Mouse (Mus musculus) heart, adult 2 months (tissue): ENCODE measurements at regions not wholly inside any gene's neighbourhood (a gene's known extent, or its start where the extent isn't known, plus 50 kb on each side); places are given as distances from the start of the nearest gene placed in this dataset.

Experiments used
- DNase-seq, 2 experiments: peaks; one replicate each; pipeline ENCODE4 v3.0.0; 2021
- H3K27ac ChIP-seq: fragments of 200-600 bp; 2 replicates; pipeline ENCODE4 v1.8.1; 2022
- H3K27me3 ChIP-seq: fragments of 200-500 bp; 2 replicates; pipeline ENCODE4 v1.6.1; 2012; ENCODE audit warnings: mild to moderate bottlenecking, low read length, inconsistent platforms, mixed read lengths; ENCODE audit not compliant: control insufficient read depth, insufficient read depth
- H3K36me3 ChIP-seq: fragments of 200-500 bp; 2 replicates; pipeline ENCODE4 v1.6.1; 2012; ENCODE audit warnings: low read length, inconsistent platforms; ENCODE audit not compliant: control insufficient read depth, insufficient read depth
- H3K4me1 ChIP-seq: fragments of 200-500 bp; 2 replicates; pipeline ENCODE4 v1.6.1; 2011; ENCODE audit warnings: low read length; ENCODE audit not compliant: control insufficient read depth, insufficient read depth
- H3K4me3 ChIP-seq: fragments of 200-600 bp; 2 replicates; pipeline ENCODE4 v1.8.1; 2022
- H3K79me2 ChIP-seq: fragments of 200-500 bp; replicated peaks from 2 replicates; pipeline ENCODE4 v1.6.1; 2012; ENCODE audit warnings: mild to moderate bottlenecking, inconsistent platforms, low read length, moderate library complexity, mixed read lengths; ENCODE audit not compliant: control insufficient read depth, insufficient read depth
- H3K9ac ChIP-seq: fragments of 200-500 bp; 2 replicates; pipeline ENCODE4 v1.6.1; 2012; ENCODE audit warnings: low read depth, mild to moderate bottlenecking, control low read depth, inconsistent platforms, low read length, mixed read lengths
- CTCF ChIP-seq: fragments of 200-600 bp; IDR thresholded peaks from 2 replicates; pipeline ENCODE4 v1.8.1; 2022; ENCODE audit warnings: antibody characterized with exemption, mild to moderate bottlenecking, moderate library complexity
- EP300 ChIP-seq: fragments of 200-500 bp; IDR thresholded peaks from 2 replicates; pipeline ENCODE4 v1.6.1; 2011; ENCODE audit warnings: low read depth, low read length, control low read depth; ENCODE audit not compliant: insufficient read depth
- POLR2A ChIP-seq: fragments of 200-500 bp; IDR thresholded peaks from 2 replicates; pipeline ENCODE4 v1.6.1; 2011; ENCODE audit warnings: mild to moderate bottlenecking, low read depth, low read length, control low read depth; ENCODE audit not compliant: insufficient read depth
- WGBS: fragments of 180-500 bp; shearing (Covaris S2); methylation state at CpG from one replicate; pipeline ENCODE4 v1.1.7; 2018; 5-methylcytosine and 5-hydroxymethylcytosine counted together
- intact Hi-C: fragments of 180-260 bp; cut with DNase I; formaldehyde crosslinking; loops from one replicate; pipeline ENCODE4 v1.15.1; 2025

DNA sequence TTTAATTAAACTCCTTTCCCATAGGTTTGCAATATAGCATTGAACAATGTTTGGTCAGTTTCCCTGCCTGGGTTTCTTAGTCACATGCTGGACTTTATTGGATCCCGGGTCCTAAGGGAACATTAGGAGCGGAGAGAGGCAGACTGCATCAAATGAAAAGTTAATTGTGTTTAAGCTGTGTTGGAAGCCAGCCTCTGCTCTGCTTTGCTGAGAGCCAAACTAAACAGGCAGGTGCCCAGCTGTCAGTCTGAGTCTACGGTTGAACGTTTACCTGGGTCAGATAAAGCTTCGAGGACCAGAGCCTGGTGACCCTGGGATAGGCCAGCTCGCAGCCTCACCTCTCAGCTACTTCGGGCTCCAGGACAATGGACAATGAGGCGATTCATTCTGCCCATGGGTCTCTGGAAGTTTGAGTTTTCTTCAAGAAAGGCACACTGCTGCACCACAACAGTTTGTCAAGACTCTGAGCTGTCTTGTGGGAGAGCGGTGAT is 143.8 kb downstream of the Ppp4r2 start:
- Histone ChIP-seq H3K4me3 (no peak overlapping the region), H3K27ac (no peak overlapping the region), H3K4me1 (no peaks in the 10 kb centered on the region), H3K79me2 (no peaks in the 10 kb centered on the region), H3K9ac (no peak overlapping the region), H3K36me3 (no peaks in the 10 kb centered on the region), H3K27me3 (no peaks in the 10 kb centered on the region)
- 76% methylated on average over 9 of the region's 9 CpGs for WGBS
- intact Hi-C loops = no loop called here
- no peak for TF ChIP-seq EP300
- TF ChIP-seq CTCF = no peak
- TF ChIP-seq POLR2A = no peak
- no peak for DNase-seq

DNA sequence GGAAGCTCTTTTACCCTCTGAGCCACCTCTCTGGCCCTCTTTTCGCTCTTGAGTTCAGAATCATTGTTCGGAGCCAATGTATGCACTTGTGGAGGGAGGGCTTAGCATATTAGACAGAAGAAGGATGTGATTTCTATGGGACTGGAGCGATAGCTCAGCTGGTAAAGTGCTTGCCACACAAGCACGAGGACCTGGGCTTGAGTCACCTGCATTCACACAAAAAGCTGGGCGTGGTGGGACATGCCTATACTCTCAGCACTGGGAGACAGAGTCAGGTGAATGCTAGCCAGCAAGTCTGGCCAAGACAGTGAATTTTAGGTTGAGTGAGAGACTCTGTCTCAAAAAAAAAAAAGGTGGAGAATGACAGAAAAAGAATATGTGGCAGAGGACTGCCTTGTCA is 144.7 kb downstream of the Ppp4r2 start:
- intact Hi-C loops = no loop called here
- no peaks in the 10 kb centered on the region for H3K79me2 ChIP-seq
- H3K4me3 ChIP-seq = no peak overlapping the region
- no peak overlapping the region for H3K27ac ChIP-seq
- no peaks in the 10 kb centered on the region for H3K4me1 ChIP-seq
- H3K36me3 ChIP-seq = no peaks in the 10 kb centered on the region
- TF ChIP-seq POLR2A (no peak), CTCF (no peak), EP300 (no peak)
- no peaks in the 10 kb centered on the region for H3K27me3 ChIP-seq
- DNase-seq = no peak
- no peak overlapping the region for H3K9ac ChIP-seq
- WGBS = 83% methylated on average over 5 of the region's 5 CpGs

DNA sequence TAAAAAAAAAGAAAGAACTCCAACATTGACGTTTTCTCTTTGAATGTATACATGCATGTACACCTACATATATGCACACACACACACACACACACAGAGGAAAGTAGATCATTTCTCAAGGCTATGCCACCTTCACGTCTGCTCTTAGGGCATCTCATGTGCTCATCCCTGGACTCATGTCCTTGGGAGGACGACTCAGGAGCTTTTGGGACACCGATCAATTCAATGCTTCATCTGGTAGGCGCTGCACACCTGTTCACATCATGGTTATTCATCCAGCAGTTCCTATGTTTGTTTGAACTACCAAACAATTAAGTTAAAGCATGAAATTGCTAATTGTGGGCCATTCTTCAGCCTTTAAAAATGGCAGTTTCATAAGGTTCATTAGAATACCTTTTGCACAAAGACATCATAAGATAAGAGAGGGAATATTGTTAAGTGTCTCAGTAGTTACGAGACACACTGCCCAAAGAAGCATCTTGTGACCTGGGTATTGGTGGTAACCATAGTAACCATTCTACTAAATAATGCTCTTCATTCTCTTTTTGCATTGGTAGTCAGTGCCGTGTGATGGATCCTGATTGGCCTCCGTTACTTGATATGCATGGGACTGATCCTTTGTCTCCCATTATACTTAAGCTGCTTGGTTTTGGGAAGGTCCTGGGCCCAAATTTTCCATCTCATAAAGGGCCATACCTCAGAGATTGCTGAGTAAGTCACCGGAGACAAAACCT is 145.5 kb downstream of the Ppp4r2 start:
- H3K27ac ChIP-seq = no peak overlapping the region
- no peak overlapping the region for H3K4me3 ChIP-seq
- TF ChIP-seq POLR2A (no peak), CTCF (no peak), EP300 (no peak)
- intact Hi-C loops = no loop called here
- no peaks in the 10 kb centered on the region for H3K4me1 ChIP-seq
- no peaks in the 10 kb centered on the region for H3K27me3 ChIP-seq
- no peaks in the 10 kb centered on the region for H3K36me3 ChIP-seq
- no peak for DNase-seq
- H3K79me2 ChIP-seq = no peaks in the 10 kb centered on the region
- no peak overlapping the region for H3K9ac ChIP-seq
- WGBS = 90% methylated on average over 9 of the region's 9 CpGs

DNA sequence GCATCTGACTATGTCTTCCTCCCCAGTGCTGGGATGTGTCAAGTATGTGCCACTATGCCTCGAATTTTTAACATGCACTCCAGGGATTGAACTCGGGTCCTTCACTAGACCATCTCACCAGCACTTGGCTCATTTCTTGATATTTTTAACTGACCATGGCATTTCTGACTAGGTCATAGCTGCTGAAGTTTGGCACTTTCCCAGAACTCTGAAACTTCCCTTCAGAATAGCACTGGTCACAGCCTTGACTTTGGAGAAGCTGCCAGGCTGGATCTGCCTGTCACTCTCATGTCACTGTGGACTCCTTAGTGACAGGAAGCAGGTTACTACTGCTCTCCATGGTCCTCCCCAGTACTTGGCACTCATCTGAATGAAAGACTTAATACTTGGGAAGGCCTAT is 146.7 kb downstream of the Ppp4r2 start:
- Histone ChIP-seq H3K79me2 (no peaks in the 10 kb centered on the region), H3K27ac (no peak overlapping the region), H3K4me1 (no peaks in the 10 kb centered on the region), H3K4me3 (no peak overlapping the region), H3K9ac (no peak overlapping the region), H3K36me3 (no peaks in the 10 kb centered on the region), H3K27me3 (no peaks in the 10 kb centered on the region)
- TF ChIP-seq CTCF = no peak
- no peak for TF ChIP-seq EP300
- TF ChIP-seq POLR2A = no peak
- WGBS = 69% methylated on average over 2 of the region's 2 CpGs
- intact Hi-C loops = no loop called here
- DNase-seq = no peak

DNA sequence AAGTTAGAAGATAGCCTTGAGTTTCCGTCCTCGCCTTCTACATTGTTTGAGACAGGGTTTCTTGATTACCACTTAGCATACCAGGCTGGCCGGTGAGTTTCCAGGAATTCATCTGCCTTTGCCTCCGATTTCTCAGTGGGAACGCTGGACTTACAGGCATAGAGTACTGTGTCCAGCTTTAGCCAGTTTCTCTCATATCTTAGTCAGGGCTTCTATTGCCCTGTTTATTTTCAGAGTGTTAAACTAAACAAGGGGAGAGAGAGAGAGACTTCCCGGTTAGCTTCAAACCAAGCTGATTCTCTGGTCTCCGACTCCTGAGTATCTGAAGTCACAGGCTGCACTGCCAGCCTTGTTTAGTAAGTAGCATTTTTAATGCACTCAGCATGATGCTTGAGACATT is 151.4 kb downstream of the Ppp4r2 start:
- no peaks in the 10 kb centered on the region for H3K79me2 ChIP-seq
- intact Hi-C loops = no loop called here
- no peaks in the 10 kb centered on the region for H3K4me1 ChIP-seq
- 41% methylated on average over 7 of the region's 7 CpGs for WGBS
- no peaks in the 10 kb centered on the region for H3K36me3 ChIP-seq
- no peaks in the 10 kb centered on the region for H3K27me3 ChIP-seq
- H3K9ac ChIP-seq = no peak overlapping the region
- H3K4me3 ChIP-seq = no peak overlapping the region
- DNase-seq = no peak
- no peak for TF ChIP-seq CTCF
- no peak for TF ChIP-seq POLR2A
- no peak for TF ChIP-seq EP300
- H3K27ac ChIP-seq = no peak overlapping the region

DNA sequence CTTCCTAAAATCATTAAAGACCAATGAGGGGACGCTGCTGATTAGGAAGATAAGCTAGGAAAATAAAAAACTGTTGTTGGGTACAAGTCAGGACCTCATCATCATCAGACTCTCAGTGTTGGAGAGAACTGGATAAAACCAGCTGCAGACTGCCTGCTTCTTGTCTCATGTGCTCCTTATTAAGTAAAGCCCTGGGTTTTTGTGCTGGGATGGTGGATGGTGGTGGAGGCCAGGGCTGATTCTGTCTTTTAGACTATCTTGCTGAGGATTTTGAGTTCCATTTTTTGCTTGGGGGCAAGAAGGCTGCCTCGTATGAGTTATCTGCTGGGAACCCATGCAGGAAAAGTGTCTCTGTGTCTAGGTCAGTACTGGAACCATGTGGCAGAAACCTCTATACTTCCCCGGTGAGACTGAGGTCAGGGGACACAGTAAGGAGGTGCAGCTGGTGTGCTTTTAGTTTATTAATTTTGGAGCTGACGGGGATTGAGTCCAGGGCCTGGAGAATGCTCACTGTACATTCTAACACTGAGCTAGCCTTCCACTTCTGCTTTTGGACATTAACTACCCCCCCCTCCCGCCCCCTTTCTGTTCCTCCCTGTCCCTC is 152.0 kb downstream of the Ppp4r2 start:
- no peak for DNase-seq
- TF ChIP-seq CTCF (no peak), POLR2A (no peak), EP300 (no peak)
- no peak overlapping the region for H3K9ac ChIP-seq
- no peaks in the 10 kb centered on the region for H3K27me3 ChIP-seq
- intact Hi-C loops = no loop called here
- no peak overlapping the region for H3K4me3 ChIP-seq
- 57% methylated on average over 5 of the region's 5 CpGs for WGBS
- no peaks in the 10 kb centered on the region for H3K36me3 ChIP-seq
- H3K27ac ChIP-seq = no peak overlapping the region
- H3K79me2 ChIP-seq = no peaks in the 10 kb centered on the region
- no peaks in the 10 kb centered on the region for H3K4me1 ChIP-seq
